Mouse (Mus musculus): ENCODE measurements around the gene Ntsr2. TPM values are rescaled to one million over a fixed set of nuclear protein-coding genes. Genes with fewer than 3 reads are reported as not detected.
"Not testable (repeated sequence)": the region's sequence is repeated elsewhere in the genome, so short reads cannot be mapped to it uniquely, and the experiment has no call there.

Gene Ntsr2
- total and polyA plus RNA-seq, 3 experiments: not detected

DNA sequence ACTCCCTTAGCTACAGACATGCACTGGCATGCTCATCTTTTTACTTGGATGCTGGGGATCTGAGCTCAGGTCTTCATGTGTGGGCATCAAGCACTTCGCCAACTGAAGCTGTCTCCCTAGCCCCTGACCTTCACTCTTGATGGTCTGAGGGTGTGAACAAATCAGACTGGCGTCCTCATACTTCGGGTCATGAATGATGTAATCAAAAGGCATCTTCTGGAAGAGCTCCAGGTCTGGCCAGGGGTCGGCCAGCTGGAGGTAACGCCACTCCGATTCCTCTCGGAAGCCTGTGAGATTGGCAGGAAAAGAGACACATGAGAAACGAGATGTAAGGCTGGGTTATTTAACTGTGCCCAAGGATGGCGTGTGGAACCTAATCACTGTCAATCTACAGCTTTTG is 37.4 kb downstream of the Ntsr2 start:
- in situ Hi-C loops (cut with MboI; ENCODE audit: low pct_ligation_motif_present, low pct_unique_long_range_greater_than_20kb, low sequenced_read_pairs) (no loop called here), dilution Hi-C loops (cut with MboI; ENCODE audit: extremely low pct_ligation_motif_present, extremely low pct_unique_long_range_greater_than_20kb, low sequenced_read_pairs) (no loop called here)
- Histone ChIP-seq H3K4me1 (ENCODE audit: control insufficient read depth in 1 of 2, insufficient read depth in 2 of 2) (no peaks in the 10 kb centered on the region), H3K9me3 (replicated peaks; ENCODE audit: low read length) (no peaks in the 10 kb centered on the region), H3K27ac (ENCODE audit: insufficient read depth, low read depth) (no peak overlapping the region), H3K4me2 (ENCODE audit: insufficient read depth, low read depth, poor library complexity, severe bottlenecking) (no peak overlapping the region), H3K36me3 (replicated peaks in 1 of 2; ENCODE audit: control insufficient read depth in 1 of 2, insufficient read depth in 1 of 2, low read length in 1 of 2) (no peaks in the 10 kb centered on the region), H3K27me3 (replicated peaks) (peaks cover 2% of the 10 kb centered on the region), H3K79me2 (replicated peaks; ENCODE audit: control insufficient read depth, extremely low read depth, insufficient read depth, poor library complexity, severe bottlenecking) (no peaks in the 10 kb centered on the region), H3K4me3 (replicated peaks in 1 of 3; ENCODE audit: low read depth in 2 of 3, low read length in 2 of 3, poor library complexity in 1 of 3) (no peak overlapping the region), H3K9ac (ENCODE audit: insufficient read depth, low read depth) (no peak overlapping the region)
- TF ChIP-seq ETS1 (conservative IDR thresholded peaks at IDR 0.05; ENCODE audit: low read depth, low read length) (no peak), JUND (conservative IDR thresholded peaks at IDR 0.05; ENCODE audit: low read depth, low read length) (no peak), PAX5 (IDR thresholded peaks at IDR 0.05; ENCODE audit: low read length) (no peak), MEF2A (IDR thresholded peaks at IDR 0.05; ENCODE audit: borderline replicate concordance, low read depth, low read length) (no peak), SIN3A (IDR thresholded peaks at IDR 0.05; ENCODE audit: low read length) (no peak), RAD21 (IDR thresholded peaks at IDR 0.05; ENCODE audit: low read depth, low read length) (no peak), SMC3 (IDR thresholded peaks at IDR 0.05; ENCODE audit: low read depth, low read length) (no peak), RCOR1 (conservative IDR thresholded peaks at IDR 0.05; ENCODE audit: low read depth, low read length) (no peak), MAX (IDR thresholded peaks at IDR 0.05; ENCODE audit: low read length) (no peak)
- no peak for DNase-seq (ENCODE audit: extremely low read depth)

- Histone ChIP-seq H3K27ac (ENCODE audit: insufficient read depth, low read depth) (no peak overlapping the region), H3K9ac (ENCODE audit: insufficient read depth, low read depth) (no peak overlapping the region), H3K4me2 (ENCODE audit: insufficient read depth, low read depth, poor library complexity, severe bottlenecking) (no peak overlapping the region), H3K4me3 (replicated peaks in 1 of 3; ENCODE audit: low read depth in 2 of 3, low read length in 2 of 3, poor library complexity in 1 of 3) (no peak overlapping the region), H3K36me3 (replicated peaks in 1 of 2; ENCODE audit: control insufficient read depth in 1 of 2, insufficient read depth in 1 of 2, low read length in 1 of 2) (no peaks in the 10 kb centered on the region), H3K27me3 (replicated peaks) (no peaks in the 10 kb centered on the region), H3K9me3 (replicated peaks; ENCODE audit: low read length) (no peaks in the 10 kb centered on the region), H3K79me2 (replicated peaks; ENCODE audit: control insufficient read depth, extremely low read depth, insufficient read depth, poor library complexity, severe bottlenecking) (no peaks in the 10 kb centered on the region), H3K4me1 (ENCODE audit: control insufficient read depth in 1 of 2, insufficient read depth in 2 of 2) (peaks cover 0 to 3% of the 10 kb centered on the region in 2 experiments; a peak in 1 of 4 replicates)
- in situ Hi-C loops (cut with MboI; ENCODE audit: low pct_ligation_motif_present, low pct_unique_long_range_greater_than_20kb, low sequenced_read_pairs) (no loop called here), dilution Hi-C loops (cut with MboI; ENCODE audit: extremely low pct_ligation_motif_present, extremely low pct_unique_long_range_greater_than_20kb, low sequenced_read_pairs) (no loop called here)
- TF ChIP-seq JUN (IDR thresholded peaks at IDR 0.05; ENCODE audit: insufficient read depth, low read depth, low read length) (no peak), RCOR1 (conservative IDR thresholded peaks at IDR 0.05; ENCODE audit: low read depth, low read length) (no peak), MEF2A (IDR thresholded peaks at IDR 0.05; ENCODE audit: borderline replicate concordance, low read depth, low read length) (no peak), PAX5 (IDR thresholded peaks at IDR 0.05; ENCODE audit: low read length) (no peak), ZC3H11A (IDR thresholded peaks at IDR 0.05; ENCODE audit: low read depth, low read length) (no peak), ZMIZ1 (IDR thresholded peaks at IDR 0.05; ENCODE audit: low read depth, low read length) (no peak), SMC3 (IDR thresholded peaks at IDR 0.05; ENCODE audit: low read depth, low read length) (no peak), NRF1 (IDR thresholded peaks at IDR 0.05; ENCODE audit: low read depth, low read length) (no peak), MAFK (IDR thresholded peaks at IDR 0.05; ENCODE audit: insufficient replicate concordance, low read length) (no peak), MAZ (IDR thresholded peaks at IDR 0.05; ENCODE audit: low read depth, low read length) (no peak), CHD2 (IDR thresholded peaks at IDR 0.05; ENCODE audit: low read length) (no peak), SIN3A (IDR thresholded peaks at IDR 0.05; ENCODE audit: low read length) (no peak), ETS1 (conservative IDR thresholded peaks at IDR 0.05; ENCODE audit: low read depth, low read length) (no peak), TBP (conservative IDR thresholded peaks at IDR 0.05; ENCODE audit: low read depth, low read length) (no peak), UBTF (IDR thresholded peaks at IDR 0.05; ENCODE audit: low read depth, low read length) (no peak), CHD1 (IDR thresholded peaks at IDR 0.05; ENCODE audit: low read depth, low read length) (no peak), RAD21 (IDR thresholded peaks at IDR 0.05; ENCODE audit: low read depth, low read length) (no peak)
- DNase-seq (ENCODE audit: extremely low read depth): no peak
These were observed 41.6 kb downstream of the Ntsr2 start for GRCm38 (mm10) chr12:16694783-16695182.

DNA sequence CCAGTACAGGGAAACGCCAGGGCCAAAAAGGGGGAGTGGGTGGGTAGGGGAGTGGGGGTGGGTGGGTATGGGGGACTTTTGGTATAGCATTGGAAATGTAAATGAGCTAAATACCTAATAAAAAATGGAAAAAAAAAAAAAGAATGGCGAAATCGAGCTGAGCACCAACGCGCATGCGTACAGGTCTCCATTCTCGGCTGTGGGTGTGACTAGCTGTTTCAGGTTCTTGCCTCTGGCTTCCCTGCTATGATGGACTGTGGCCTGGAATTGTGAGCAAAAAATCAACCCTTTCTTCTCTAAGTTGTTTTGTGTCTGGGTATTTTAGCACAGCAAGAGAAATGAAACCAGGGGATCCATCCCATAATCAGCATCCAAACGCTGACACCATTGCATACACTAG is 42.1 kb downstream of the Ntsr2 start:
- H3K9ac ChIP-seq (ENCODE audit: insufficient read depth, low read depth); H3K4me1 ChIP-seq (ENCODE audit: control insufficient read depth in 1 of 2, insufficient read depth in 2 of 2); in situ Hi-C loops (cut with MboI; ENCODE audit: low pct_ligation_motif_present, low pct_unique_long_range_greater_than_20kb, low sequenced_read_pairs); dilution Hi-C loops (cut with MboI; ENCODE audit: extremely low pct_ligation_motif_present, extremely low pct_unique_long_range_greater_than_20kb, low sequenced_read_pairs); H3K36me3 ChIP-seq (replicated peaks in 1 of 2; ENCODE audit: control insufficient read depth in 1 of 2, insufficient read depth in 1 of 2, low read length in 1 of 2); H3K4me3 ChIP-seq (replicated peaks in 1 of 3; ENCODE audit: low read depth in 2 of 3, low read length in 2 of 3, poor library complexity in 1 of 3); H3K27ac ChIP-seq (ENCODE audit: insufficient read depth, low read depth); H3K4me2 ChIP-seq (ENCODE audit: insufficient read depth, low read depth, poor library complexity, severe bottlenecking); H3K27me3 ChIP-seq (replicated peaks); H3K9me3 ChIP-seq (replicated peaks; ENCODE audit: low read length); H3K79me2 ChIP-seq (replicated peaks; ENCODE audit: control insufficient read depth, extremely low read depth, insufficient read depth, poor library complexity, severe bottlenecking); DNase-seq (ENCODE audit: extremely low read depth): not testable (repeated sequence)

Data from CH12.LX (cell line).